Mouse (Mus musculus) right cerebral cortex, postnatal 14 days (tissue): ENCODE measurements around the gene Morc4.
A peak's percentile ranks its signal among the peaks of the same experiment; 100 is the strongest.

Experiments used
- DNase-seq: peaks from one replicate; pipeline ENCODE4 v3.0.0; 2022

The Morc4 gene

DNA sequence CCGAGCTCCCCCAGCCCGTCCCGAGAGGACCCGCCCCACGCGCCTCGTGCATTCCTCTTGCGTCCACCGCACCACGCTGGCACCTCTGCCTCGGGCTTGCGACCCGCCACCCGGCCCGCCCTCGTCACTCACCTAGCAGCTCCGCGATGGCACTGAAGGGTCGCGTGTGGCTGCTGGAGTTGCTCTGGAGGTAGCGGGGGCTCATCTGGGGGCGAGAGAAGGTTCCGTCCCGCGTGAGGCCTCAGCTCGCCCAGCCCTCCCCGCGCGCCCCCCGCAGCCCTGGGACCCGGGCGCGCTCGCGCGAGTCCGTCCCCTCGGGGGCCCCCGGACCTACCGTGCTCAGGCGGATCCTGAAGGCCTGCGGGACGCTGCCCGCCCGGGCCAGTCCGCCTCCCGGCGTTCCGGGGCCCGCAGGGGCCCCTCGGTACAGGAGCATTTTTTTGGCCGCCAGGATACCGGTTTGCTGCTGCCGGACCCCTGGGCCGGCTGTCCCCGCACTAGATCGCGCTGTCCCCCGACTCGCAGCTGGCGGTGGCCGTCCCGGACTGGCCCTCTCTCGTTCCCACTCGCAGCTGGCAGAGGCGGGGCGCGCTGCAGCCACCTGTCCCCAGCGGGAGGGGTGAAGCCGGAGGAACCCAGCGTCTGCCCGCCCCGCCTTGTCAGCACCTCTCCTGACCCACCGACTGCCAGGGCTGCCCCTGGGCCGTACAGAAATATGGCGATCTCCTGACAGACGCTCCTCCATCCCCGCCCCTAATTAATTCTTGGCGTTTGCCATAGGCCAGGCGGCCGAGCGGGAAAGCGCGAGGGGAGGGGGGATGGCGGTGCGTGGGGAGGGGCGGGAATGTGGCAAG, at the start of gene Morc4:
Gene Morc4, minus strand, starts transcription at position 740 of the 854 bp plus-strand sequence.
- DNase-seq: peak; percentile 28

DNA sequence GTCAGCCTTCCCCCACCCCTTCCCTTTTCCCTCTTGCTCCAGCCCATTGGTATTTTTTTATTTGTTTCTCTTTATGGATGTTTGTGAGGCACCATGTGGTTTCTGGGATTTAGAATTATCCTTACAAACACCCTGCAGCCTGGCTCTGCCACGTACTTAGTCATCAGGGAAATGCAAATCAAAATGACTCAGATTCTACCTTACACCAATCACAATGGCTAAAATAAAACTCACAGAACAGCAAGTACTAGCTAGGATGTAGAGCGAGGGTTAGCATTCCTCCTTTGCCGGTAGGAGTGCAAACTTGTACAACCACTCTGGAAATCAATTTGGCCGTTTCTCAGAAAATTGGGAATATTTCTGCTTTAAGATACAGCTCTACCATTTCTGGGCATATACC, 49.1 kb upstream of the Morc4 start:
- no peak for DNase-seq

DNA sequence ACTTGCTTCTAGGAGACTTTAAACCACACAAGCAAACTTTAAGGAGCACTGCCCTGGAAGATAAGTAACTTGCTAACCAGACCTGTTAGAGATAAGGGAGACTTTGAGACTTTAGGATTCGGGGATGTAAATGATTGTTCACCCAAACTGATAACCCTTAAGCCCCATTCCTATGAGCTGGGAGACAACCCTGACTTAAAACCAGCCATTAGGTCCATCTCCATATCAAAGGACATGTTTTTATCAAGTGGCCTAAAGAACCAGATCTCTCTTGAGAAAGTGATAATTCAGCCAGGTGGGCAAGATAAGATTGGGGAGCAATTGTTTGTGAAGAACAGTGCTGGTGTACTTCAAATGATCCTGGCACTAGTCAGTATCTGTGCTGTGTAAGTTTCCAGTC, 19.9 kb upstream of the Morc4 start:
- DNase-seq: no peak

DNA sequence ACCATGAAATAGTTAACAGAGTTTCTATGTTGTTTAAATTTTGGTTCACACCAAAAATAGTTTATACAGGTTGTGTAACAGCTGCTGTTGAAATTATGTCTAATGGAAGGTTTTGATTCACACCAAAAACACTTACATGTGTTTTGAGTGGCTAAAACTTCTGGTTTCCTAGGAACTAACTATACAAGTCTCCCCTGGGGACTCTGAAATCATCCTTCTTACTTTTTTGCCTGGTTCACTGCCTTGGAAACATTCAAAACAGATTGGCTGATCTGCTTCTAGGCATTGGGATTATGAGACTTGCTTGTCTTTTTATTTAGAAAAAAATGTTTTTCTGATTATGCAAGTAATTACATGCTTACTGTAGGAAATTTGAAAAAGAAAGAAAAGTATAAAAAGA, 11.7 kb upstream of the Morc4 start:
- DNase-seq: no peak

DNA sequence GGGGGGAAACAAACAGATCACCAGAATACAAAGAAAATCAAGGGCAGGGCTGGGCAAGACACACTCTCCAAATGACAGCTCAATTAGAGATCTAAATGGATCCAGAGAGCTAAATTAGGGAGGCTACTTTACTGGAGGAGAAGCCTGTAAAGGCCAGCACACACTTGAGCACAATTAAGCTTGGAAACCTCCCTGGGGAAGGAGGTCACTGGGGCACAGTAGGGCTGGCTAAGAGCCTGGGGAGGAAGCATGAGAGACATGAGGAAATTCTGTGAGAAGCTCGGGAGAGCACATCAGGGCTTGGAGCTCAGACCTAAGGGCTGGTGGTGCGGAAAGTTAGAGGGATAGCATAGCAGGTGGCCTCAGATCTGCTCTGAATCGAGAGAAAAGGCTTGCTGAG, 6.5 kb upstream of the Morc4 start:
- no peak for DNase-seq

DNA sequence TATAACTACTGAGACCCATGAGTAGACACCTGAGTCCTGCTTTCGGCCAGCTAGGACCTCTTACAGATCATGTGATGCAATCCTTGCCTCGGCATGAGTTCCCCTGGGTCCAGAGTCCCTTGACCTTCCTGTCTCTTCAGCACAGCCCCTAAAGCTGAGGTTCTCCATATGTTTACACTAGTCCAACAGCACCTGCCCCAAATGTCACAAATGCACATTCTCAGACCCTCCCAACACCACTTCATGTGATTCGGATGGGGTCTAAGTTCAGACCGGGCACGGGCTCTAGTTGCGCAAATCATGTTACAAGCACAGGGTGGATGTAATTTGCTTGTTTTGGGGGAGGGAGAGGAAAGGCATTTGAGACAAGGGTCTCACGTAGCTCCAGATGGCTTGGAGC, 5.6 kb upstream of the Morc4 start:
- DNase-seq: no peak

DNA sequence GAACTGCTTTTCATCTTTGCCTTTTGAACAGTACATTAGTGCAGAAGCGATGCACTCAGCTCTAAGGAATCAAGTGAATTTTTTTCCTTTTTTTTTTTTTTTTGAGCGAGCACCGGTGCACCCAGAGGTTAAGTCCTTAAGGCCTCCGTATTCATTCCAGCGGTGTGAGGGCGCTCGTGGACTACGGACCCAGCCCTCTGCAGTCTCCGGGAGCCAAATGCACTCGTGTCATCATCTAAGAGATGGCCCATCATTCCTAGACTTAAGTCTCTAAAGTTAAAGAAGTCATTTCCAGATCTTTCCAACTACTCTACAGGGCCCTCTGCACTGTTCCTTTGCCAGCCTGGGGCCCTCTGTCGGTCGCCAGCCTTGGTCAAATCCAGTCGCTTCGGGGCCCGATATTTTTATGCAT, 1.2 kb downstream of the Morc4 start:
- DNase-seq: no peak

DNA sequence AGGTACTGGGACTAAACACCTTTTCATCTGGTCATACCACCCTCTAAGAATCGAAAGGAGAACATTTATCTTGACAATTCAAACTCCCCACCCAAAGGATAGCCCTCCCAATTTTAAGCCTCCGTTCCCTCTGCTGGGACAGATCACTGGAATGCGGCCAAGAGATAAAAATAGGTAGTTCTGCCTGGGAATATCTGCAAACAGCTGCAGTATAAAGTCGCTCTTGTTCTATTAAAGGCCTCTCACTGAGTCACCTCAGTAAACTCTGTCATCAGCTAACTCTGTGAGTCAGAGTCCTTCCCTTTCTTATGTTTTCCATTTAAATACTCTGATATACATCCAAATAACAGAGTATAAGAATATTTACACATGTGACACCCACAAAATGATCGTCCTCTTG, 12.1 kb downstream of the Morc4 start:
- no peak for DNase-seq

DNA sequence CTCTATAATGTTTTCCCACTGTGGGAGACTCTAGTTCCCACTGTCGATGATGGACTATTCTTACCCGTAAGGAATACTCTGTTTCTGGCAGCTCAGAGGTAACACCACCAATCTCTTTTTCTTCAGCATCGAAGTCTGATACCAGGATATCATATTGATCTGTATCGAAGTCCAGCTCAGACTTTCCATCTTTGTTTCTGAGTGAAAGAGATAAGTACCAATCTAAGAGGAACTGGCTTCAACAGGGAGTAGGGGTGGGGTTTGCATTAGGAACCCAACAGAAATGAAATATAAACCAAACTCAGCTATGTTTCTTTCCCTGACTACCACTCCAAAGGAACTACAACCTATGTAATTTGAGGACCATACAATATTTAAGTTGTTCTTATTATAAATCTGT, 16.7 kb downstream of the Morc4 start:
- DNase-seq: no peak

DNA sequence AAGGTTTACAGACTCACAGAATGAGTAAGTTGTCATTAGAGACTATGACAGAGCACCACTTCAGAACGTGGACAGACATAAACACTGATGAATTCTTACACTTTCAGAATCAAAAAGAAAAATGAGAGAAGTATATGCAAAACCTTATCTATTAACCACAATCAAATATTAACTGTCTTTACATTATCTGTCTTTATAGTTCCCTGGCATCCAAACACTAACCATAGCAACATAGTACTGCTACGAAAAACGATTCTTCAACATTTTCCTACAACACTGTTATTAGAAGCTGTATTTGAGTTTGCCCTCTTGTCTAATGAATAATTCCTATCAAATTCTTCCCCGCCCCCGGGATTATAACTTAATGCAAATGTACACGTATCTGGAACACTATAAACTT, 30.4 kb downstream of the Morc4 start:
- DNase-seq: no peak

DNA sequence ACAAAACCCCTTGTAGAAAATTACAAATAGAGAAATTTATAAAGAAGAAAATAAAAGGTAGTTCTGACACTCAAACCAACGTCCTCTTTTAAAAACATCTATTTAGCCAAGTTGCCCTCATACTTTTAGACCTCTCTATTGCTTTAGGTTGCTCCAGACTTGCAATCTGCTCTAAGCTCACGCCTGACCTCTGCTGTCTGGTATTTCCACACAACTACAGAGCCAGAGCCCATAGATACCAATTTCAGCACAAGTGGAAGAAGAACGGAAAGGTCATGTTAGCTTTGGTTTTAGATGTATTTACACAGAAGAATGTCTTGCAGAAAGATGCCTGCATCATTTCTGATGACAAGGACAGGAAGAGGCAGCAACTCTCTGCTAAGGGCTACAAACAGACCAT, 32.4 kb downstream of the Morc4 start:
- DNase-seq: no peak

DNA sequence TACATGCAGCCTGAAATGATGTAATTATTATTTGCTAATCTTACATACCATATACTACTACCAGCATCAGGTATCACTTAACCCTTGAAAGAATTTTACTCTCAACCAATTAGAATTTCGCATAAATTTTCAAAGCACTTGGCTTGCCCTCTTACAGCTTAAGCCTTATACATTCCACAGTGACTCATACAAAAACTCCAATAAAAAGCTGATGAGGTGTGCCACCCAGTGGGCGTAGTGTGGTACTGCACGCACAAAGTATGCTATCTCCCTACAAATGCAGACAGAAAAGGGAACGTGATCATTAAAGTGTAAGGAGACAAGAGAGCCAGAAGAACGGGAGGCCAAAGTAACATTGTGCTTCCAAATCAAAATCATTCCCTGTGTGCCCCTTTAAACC, 39.0 kb downstream of the Morc4 start:
- DNase-seq: peak; percentile 22

DNA sequence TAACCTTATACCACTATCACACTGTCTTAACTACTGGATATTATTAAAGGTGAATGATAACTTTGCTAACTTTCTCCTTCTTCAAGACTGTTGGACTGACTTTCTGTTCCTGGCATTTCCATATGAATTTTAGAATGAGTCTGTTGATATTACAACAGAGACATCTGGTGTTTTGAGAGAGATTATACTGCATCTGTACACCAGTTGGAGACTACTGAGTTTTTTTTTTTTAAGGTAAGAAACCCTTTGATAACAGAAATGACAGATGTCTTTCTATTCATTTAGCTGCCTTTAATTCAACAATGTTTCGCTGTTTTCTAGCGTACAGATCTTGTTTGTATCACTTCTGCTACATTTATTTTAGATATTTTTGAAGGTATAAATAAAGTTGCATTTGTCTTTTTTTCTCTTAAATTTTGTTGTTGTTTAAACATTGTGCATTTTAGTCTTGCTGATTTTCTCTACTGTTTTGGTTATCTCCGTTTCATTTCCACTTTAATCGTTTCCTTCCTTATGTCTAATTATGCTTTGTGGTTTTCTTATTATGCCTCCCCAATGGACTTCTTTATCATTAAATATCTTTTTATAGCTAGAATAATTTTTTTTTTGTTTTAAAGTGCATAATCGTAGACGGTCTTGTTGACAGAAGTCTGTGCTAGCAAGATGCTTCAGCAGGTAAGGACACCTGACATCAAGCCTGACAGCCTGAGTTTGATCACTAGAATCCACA, 42.9 kb downstream of the Morc4 start:
- no peak for DNase-seq

DNA sequence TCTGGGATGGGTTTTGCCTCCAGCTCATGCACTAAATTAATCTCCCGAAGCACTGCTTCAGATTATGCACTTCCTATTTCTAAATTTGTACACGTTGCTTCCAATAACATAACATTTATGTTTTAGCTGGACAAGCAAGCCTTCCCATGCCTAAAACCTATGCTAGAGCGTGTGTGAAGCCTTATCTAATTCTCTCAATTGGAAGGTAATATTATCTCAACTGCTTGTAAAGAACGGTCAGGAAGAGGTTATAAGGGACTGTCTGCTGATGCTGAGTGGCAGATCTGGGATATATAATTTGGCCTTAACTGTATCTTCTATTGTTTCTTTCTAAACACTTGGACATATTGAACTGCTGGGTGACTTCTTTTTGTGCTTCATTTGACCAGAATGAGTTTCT, 44.6 kb downstream of the Morc4 start:
- no peak for DNase-seq

DNA sequence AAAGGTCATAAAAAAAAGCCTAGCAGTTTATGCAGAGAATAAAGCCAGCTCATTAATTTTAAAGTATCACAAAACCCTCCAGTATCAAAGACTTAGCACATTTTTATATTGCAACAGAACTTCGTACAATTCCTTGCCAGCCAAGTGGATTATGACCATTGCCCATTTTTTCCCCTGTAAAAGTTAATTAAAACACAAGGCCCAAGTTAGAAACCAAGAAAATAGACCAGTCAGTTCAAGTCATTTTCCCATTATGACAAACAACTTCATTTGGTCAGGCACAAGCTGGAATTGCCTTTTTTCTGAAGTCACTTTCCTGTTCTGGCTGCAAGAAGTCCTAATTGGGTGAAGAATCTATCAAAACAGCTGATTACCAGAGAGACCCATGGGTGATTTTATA, 46.1 kb downstream of the Morc4 start:
- no peak for DNase-seq

DNA sequence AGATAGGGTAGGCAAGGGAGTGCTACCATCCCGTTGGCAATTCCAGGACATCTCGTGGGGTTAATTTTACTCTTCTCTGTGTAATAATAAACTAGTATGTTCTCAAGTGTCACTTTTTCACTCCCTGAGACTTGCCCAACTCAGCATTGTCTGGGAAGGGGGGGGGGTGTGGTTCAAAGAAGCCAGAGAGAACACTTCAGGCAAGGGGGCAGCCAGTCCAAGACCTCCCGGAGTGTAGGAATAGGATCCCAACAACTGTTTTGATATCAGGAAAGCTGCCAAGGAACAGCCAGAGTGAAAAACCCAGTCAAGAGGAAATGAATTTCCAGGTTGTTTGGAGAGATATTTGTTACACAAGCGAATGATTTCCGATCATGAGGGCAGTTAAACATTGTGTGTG, 56.3 kb downstream of the Morc4 start:
- no peak for DNase-seq

DNA sequence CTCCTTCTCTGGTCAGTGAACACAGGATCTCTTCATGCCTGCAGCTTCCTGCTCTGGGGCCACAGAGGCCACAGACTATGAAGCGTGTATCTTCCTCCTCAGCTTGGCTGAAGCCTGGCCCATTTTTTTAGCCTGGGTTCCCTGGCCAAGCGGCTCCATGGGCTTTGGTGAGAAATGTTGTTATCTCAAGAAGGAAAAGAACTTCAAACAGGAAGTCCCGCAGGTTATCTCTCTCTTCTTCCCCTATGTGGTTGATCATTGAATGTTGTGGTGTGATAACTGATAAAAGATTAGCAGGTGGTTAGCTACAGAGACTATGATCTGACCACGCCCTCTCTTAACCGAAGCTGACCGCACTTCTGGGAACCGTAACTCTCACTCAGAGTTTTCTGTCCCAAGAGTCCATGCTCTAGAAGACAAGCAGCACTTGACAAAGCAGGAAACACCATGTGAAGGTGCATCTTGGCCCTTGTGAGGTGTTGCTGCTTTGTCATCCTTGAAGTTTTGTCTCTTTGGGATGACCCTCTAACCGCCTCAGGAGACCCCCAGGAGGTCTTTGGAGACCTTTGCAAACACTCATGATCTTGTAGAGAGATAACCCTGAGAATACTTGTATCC, 57.4 kb downstream of the Morc4 start:
- DNase-seq: no peak

DNA sequence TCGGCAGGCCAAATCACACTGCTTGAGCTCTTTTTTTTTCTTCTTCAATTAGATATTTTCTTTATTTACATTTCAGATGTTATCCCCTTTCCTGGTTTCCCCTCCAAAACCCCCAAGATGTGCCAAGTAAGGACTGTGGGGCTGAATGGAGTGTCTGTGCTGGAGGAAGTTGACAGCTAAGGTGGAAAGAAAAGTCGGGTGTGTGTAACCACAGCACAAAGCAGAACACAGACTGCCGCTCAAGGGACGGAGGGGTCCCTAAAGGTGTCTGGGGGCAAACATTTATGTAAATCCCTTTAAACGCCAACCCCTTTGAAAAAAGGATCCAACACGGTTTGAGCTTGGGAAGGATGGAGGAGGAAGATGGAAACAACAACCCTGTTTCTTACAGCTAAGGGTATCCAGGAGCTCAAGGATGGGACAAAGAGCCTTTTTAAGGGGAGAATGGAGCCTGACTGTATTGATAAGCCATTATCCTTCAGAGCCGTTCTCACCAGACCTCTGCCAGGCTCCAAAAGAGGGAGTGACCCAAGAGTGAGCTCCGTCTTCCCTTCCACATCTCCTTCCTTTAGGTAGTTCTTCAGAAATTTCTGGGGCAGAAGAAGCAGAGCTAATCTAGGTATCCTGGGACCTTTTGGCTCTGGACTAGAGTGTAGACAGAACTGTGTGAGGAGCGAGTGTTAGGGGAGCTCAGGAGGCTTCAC, 58.0 kb downstream of the Morc4 start:
- no peak for DNase-seq

DNA sequence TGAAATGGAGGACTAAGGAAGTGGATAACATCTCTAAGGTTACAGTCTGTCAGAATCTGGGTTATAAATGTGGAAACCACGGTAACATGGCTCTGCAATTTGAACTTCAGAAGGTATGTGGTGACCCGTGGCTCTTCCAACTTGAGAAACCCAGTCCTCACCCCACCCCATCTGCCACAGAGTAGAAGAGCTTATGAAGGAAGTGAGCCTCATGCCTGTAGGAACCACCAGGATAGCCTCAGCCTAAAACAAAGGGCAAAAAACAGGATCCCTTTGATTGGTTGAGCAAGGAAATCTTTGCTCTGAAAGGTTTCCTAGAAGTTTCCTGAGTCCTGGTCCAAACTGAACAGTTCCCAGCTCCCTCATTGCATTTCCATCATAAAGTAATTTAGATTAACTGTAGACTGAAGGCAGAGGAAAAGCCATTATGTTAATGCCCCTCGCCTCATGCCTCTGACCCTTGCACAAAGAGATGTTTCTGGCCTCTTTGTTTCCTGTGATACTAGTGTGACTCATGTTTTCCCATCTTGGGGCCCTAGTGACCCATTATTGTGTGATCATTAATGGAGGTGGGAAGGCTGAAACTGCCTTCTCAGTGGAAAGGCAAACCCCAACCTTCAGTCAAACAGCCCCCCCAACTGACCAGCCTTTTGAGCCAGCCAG, 58.7 kb downstream of the Morc4 start:
- DNase-seq: no peak

DNA sequence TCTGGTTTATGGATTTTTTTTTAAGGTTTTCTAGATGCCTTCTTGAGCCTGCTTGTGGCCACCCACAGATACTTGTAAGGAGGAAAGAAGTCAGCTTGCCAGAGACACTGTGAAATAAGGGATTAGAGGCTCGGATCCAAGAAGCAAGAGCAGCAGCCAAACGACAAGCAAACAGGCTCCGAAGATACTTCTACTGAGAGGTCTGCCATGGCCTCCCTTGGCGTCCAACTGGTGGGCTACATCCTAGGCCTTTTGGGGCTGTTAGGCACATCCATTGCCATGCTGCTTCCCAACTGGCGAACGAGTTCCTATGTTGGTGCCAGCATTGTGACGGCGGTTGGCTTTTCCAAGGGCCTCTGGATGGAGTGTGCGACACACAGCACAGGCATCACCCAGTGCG, 63.0 kb downstream of the Morc4 start:
- no peak for DNase-seq

DNA sequence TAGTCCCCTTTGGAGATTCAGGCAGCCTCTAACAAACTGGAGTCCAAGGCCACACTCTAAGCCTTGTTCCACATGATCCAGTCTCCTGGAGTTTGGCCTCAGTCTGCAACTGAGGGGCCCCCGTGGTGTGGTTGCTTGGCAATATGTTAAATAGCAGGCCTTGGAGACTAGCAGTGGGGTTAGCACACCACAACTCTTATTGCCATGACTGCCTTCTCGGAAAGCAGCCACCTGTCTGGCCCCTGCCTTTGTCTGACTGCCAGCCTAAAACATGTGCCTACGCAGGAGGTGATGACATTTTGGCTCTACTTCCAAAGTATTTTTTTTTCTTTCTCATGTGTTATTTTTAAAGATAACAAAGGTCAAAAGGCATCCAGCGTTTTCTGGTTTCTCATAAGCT, 63.4 kb downstream of the Morc4 start:
- DNase-seq: no peak

DNA sequence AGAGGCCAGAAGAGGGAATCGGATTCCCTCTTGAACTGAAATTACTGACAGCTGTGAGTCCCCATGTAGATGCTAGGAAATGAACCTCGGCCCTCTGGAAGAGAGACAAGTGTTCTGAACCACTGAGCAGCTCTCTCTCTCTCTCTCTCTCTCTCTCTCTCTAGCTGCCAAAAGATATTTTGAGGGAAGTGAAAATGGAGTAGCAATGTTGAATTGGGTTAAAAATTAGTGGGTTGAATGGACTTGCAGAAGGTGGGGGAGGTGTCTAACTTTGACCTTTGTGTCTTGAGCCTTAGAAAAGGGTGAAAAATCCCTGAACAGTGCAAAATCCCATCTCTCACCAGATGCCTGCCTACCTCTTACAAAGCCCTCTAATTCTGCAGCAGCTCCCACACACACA, 64.1 kb downstream of the Morc4 start:
- no peak for DNase-seq

DNA sequence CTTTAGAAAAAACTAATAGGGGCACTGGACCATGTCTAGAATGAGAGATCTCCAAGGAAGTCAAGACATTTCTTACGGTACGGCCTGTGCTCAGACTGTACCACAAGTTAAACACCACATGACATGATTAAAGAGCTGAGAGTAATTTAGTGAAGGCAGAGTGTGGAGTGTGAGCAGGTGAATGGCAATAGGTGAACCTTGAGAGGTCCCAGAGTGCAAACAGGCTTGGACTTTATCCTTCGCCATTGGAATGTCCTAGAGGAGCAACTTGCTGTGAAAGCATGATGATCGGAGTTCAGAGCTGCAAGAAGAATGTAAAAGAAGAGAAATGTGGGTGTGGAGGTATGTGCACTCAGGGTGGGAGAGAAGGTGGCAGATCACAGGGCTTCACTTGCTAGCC, 65.6 kb downstream of the Morc4 start:
- DNase-seq: no peak
